Mouse (Mus musculus) hindbrain, embryonic 10.5 days (tissue): Measurements from ENCODE around the gene Fxyd1. TPM values are rescaled to one million over a fixed set of nuclear protein-coding genes. Genes with fewer than 3 reads are reported as not detected.

Source experiments
- DNase-seq: peaks from one replicate; pipeline ENCODE4 v3.0.0-alpha.2; 2017; ENCODE audit warnings: low spot score
- H3K27ac ChIP-seq: fragments of 300-500 bp; sonication (generic); 2 replicates; pipeline ENCODE4 v1.5.1; 2016; ENCODE audit warnings: mild to moderate bottlenecking, moderate library complexity
- H3K27me3 ChIP-seq: fragments of 300-500 bp; sonication (generic); 2 replicates; pipeline ENCODE4 v1.6.1; 2016; ENCODE audit warnings: mild to moderate bottlenecking; ENCODE audit not compliant: poor library complexity, insufficient read depth, severe bottlenecking
- H3K36me3 ChIP-seq: fragments of 300-500 bp; sonication (generic); 2 replicates; pipeline ENCODE4 v1.6.1; 2016; ENCODE audit warnings: mild to moderate bottlenecking, moderate library complexity
- H3K4me1 ChIP-seq: fragments of 300-500 bp; sonication (generic); replicated peaks from 2 replicates; pipeline ENCODE4 v1.6.1; 2016; ENCODE audit warnings: mild to moderate bottlenecking
- H3K4me3 ChIP-seq: fragments of 300-500 bp; sonication (generic); 2 replicates; pipeline ENCODE4 v1.5.1; 2016; ENCODE audit warnings: mild to moderate bottlenecking, moderate library complexity
- H3K9me3 ChIP-seq: fragments of 300-500 bp; sonication (generic); 2 replicates; pipeline ENCODE4 v1.6.1; 2016; ENCODE audit warnings: mild to moderate bottlenecking, moderate library complexity
- WGBS: fragments of 180-500 bp; shearing (Covaris S2); methylation state at CpG from one replicate; pipeline ENCODE4 v1.1.7; 2016; 5-methylcytosine and 5-hydroxymethylcytosine counted together
- polyA plus RNA-seq: library from polyadenylated mRNA; unstranded; fragments of >200 nt; fragmentation: Nextera tagmentation; extraction: Ambion mirVana; gene quantifications from 2 replicates; pipeline ENCODE4 v1.2.1, GENCODE M21; 2016

Gene Fxyd1
- polyA plus RNA-seq, 1 experiment from 2014 or later, result 14.0 TPM

- no peak for DNase-seq
- H3K4me1 ChIP-seq, result no peaks in the 10 kb centered on the region
- no peak overlapping the region for H3K27ac ChIP-seq
- H3K4me3 ChIP-seq, result no peak overlapping the region
- WGBS, result 78% methylated on average over 10 of the region's 10 CpGs
- H3K27me3 ChIP-seq, result no peaks in the 10 kb centered on the region
- H3K9me3 ChIP-seq, result no peaks in the 10 kb centered on the region
- H3K36me3 ChIP-seq, result no peaks in the 10 kb centered on the region
These were observed 39.7 kb downstream of the Fxyd1 start for GRCm38 (mm10) chr7:31017104-31017901.

GRCm38 (mm10) chr7:31012971-31013370 is 44.0 kb downstream of the Fxyd1 start:
- H3K27me3 ChIP-seq, result no peaks in the 10 kb centered on the region
- no peak overlapping the region for H3K4me3 ChIP-seq
- DNase-seq, result no peak
- H3K27ac ChIP-seq, result no peak overlapping the region
- WGBS, result 92% methylated on average over 5 of the region's 5 CpGs
- H3K36me3 ChIP-seq, result no peaks in the 10 kb centered on the region
- H3K4me1 ChIP-seq, result no peaks in the 10 kb centered on the region
- H3K9me3 ChIP-seq, result no peaks in the 10 kb centered on the region

GRCm38 (mm10) chr7:31008889-31009288 is 48.1 kb downstream of the Fxyd1 start:
- H3K4me3 ChIP-seq, result no peak overlapping the region
- 86% methylated on average over 3 of the region's 3 CpGs for WGBS

DNA sequence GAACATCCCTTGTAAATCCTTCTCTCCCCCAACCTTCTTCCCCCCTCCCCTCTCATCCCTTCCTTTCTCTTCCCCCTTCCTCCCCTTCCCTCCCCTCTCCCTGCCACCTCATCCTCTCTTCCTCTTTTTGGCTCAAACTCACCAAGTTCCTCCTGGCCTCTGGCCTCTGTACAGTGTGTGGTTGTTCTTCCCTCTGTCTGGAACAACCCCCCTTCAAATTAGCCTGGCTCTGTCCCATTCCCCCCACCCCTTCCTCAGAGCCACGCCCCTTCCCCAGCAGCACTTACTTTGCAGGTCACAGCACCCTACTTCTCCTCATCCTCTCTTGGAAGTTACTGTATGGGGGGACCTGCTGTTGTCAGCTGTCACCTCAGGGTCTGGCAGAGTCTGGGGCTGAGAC is 48.8 kb downstream of the Fxyd1 start:
- 79% methylated on average over 1 of the region's 1 CpGs for WGBS
- Histone ChIP-seq H3K27me3 (no peaks in the 10 kb centered on the region), H3K4me3 (no peak overlapping the region), H3K4me1 (no peaks in the 10 kb centered on the region), H3K27ac (no peak overlapping the region), H3K9me3 (no peaks in the 10 kb centered on the region), H3K36me3 (no peaks in the 10 kb centered on the region)
- DNase-seq, result no peak

More at GRCm38 (mm10) chr7:31008889-31009288, 48.1 kb downstream of the Fxyd1 start:
- H3K27me3 ChIP-seq, result no peaks in the 10 kb centered on the region
- H3K4me1 ChIP-seq, result no peaks in the 10 kb centered on the region
- no peaks in the 10 kb centered on the region for H3K36me3 ChIP-seq
- H3K9me3 ChIP-seq, result no peaks in the 10 kb centered on the region
- DNase-seq, result no peak
- no peak overlapping the region for H3K27ac ChIP-seq

DNA sequence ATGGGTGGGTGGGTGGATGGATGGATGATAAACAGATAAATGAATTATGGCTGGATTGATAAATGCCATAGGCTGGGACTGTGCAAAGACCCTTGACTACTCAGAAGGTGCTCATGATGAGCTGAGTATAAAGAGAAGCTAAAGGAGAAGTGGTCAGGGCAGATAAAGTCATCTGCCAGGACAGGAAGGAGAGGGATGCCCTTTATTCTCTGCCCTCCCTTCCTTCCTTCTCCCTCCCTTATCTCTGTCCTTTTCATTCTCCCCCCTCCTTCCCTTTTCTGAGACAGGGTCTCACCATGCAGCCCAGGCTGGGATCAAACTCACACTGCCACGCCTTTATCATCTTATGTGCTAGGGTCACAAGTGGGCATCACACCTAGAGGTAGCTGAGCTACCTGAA is 49.2 kb downstream of the Fxyd1 start:
- no peaks in the 10 kb centered on the region for H3K4me1 ChIP-seq
- no peak for DNase-seq
- no peak overlapping the region for H3K4me3 ChIP-seq
- H3K36me3 ChIP-seq, result no peaks in the 10 kb centered on the region
- 74% methylated on average over 1 of the region's 1 CpGs for WGBS
- H3K27ac ChIP-seq, result no peak overlapping the region
- no peaks in the 10 kb centered on the region for H3K9me3 ChIP-seq
- H3K27me3 ChIP-seq, result no peaks in the 10 kb centered on the region

- no peaks in the 10 kb centered on the region for H3K27me3 ChIP-seq
- H3K9me3 ChIP-seq, result no peaks in the 10 kb centered on the region
- H3K4me3 ChIP-seq, result no peak overlapping the region
- H3K27ac ChIP-seq, result no peak overlapping the region
- H3K36me3 ChIP-seq, result no peaks in the 10 kb centered on the region
- no peaks in the 10 kb centered on the region; the same call in 1 of the 2 replicates for H3K4me1 ChIP-seq
- no peak for DNase-seq
- 81% methylated on average over 8 of the region's 8 CpGs for WGBS
These were observed 54.3 kb downstream of the Fxyd1 start for GRCm38 (mm10) chr7:31002650-31003049.

Other genes starting within 250 kb of the Fxyd1 start
- gene Ffar2, start 233.4 kb downstream of the Fxyd1 start, polyA plus RNA-seq, result not detected in 2 replicates
- not detected in 2 replicates for gene Ffar3, start 201.0 kb downstream of the Fxyd1 start, polyA plus RNA-seq
- gene Ffar1, start 195.6 kb downstream of the Fxyd1 start, polyA plus RNA-seq, result not detected in 2 replicates
- 0.11 TPM in 1 of 2 replicates, not detected in the other for gene Cd22, start 176.9 kb downstream of the Fxyd1 start, polyA plus RNA-seq
- 0.61 and 0.67 TPM in 2 replicates for gene Mag, start 142.3 kb downstream of the Fxyd1 start, polyA plus RNA-seq
- not detected in 2 replicates for gene Hamp2, start 132.5 kb downstream of the Fxyd1 start, polyA plus RNA-seq
- not detected in 2 replicates for gene Hamp, start 113.2 kb downstream of the Fxyd1 start, polyA plus RNA-seq
- 23.6 and 26.3 TPM in 2 replicates for gene Usf2, start 100.4 kb downstream of the Fxyd1 start, polyA plus RNA-seq
- gene Lsr, start 83.7 kb downstream of the Fxyd1 start, polyA plus RNA-seq, result 21.2 and 29.8 TPM in 2 replicates
- 1.4 and 2.0 TPM in 2 replicates for gene Fam187b, start 83.4 kb downstream of the Fxyd1 start, polyA plus RNA-seq
- gene Fxyd5, start 14.7 kb downstream of the Fxyd1 start, polyA plus RNA-seq, result 11.6 and 14.7 TPM in 2 replicates
- gene Fxyd7, start 5.7 kb downstream of the Fxyd1 start, polyA plus RNA-seq, result 1.4 and 7.6 TPM in 2 replicates
- gene Lgi4, start 2.1 kb upstream of the Fxyd1 start, polyA plus RNA-seq, result 2.3 and 6.3 TPM in 2 replicates
- 7.9 and 10.8 TPM in 2 replicates for gene Fxyd3, start 19.5 kb upstream of the Fxyd1 start, polyA plus RNA-seq
- gene Hpn, start 58.1 kb upstream of the Fxyd1 start, polyA plus RNA-seq, result 3.0 and 4.5 TPM in 2 replicates
- gene Scn1b, start 69.8 kb upstream of the Fxyd1 start, polyA plus RNA-seq, result 1.2 and 1.3 TPM in 2 replicates
- 111 and 144 TPM in 2 replicates for gene Gramd1a, start 98.7 kb upstream of the Fxyd1 start, polyA plus RNA-seq
- not detected in 2 replicates for gene Scgb2b2, start 233.3 kb upstream of the Fxyd1 start, polyA plus RNA-seq
- not detected in 2 replicates for gene Scgb1b2, start 234.6 kb upstream of the Fxyd1 start, polyA plus RNA-seq